In genomic region chr9:107232140-107232539, GRCm38 (mm10) we compare ENCODE assay signal across 9 mouse cellular contexts. TPM values are rescaled to one million over a fixed set of nuclear protein-coding genes. Genes with fewer than 3 reads are reported as not detected.
DNase-seq lines count a peak whose midpoint lies in the region; ATAC-seq and TF ChIP-seq lines count a peak whose summit lies in the region.
"Had no signal": no experiment of that assay in that cellular context is flagged by ENCODE, and none has a peak within 500 bp of the region (broad histone marks: within the 10 kb centered on the region; RNA-seq: fewer than 3 reads in every experiment).

No protein-coding gene starts in this region.

- no peak overlapping the region for H3K27ac ChIP-seq in lung, postnatal 0 days (ENCODE audit: low read length)
- H3K27ac ChIP-seq in limb, embryonic 14.5 days (replicated peaks; ENCODE audit: low read depth, low read length): no peak overlapping the region
- H3K27ac ChIP-seq in stomach, embryonic 16.5 days (ENCODE audit: low read length): no peak overlapping the region

- no peak for TF ChIP-seq EP300 in lung, postnatal 0 days (IDR thresholded peaks at IDR 0.05)

- peak overlapping the region; percentile 43 for H3K4me3 ChIP-seq in lung, postnatal 0 days (ENCODE audit: low read depth, low read length)
- peak overlapping the region; percentile 56 for H3K4me3 ChIP-seq in limb, embryonic 14.5 days (replicated peaks; ENCODE audit: low read length)
- H3K4me3 ChIP-seq in stomach, embryonic 16.5 days (replicated peaks; ENCODE audit: low read length): peak overlapping the region; percentile 55

- WGBS in lung, postnatal 0 days: 21% methylated on average over 9 of the region's 9 CpGs
- WGBS in limb, embryonic 14.5 days: 32% methylated on average over 9 of the region's 9 CpGs
- 32% methylated on average over 9 of the region's 9 CpGs for WGBS in stomach, embryonic 16.5 days

- peak; percentile 29; the same call in 1 of the 2 replicates for ATAC-seq in cerebellum, adult (ENCODE audit: insufficient number of reproducible peaks, low FRiP score, low TSS enrichment)
- no peak for ATAC-seq in lung, postnatal 0 days
- ATAC-seq in limb, embryonic 14.5 days (ENCODE audit: low FRiP score, low read depth): 0 out of 2 replicates have a peak, but pooled peaks have one; percentile 7
- no peak for ATAC-seq in stomach, embryonic 16.5 days (ENCODE audit: insufficient read depth, low FRiP score)

- no peaks in the 10 kb centered on the region for H3K36me3 ChIP-seq in lung, postnatal 0 days (ENCODE audit: insufficient read depth, low read length)
- H3K36me3 ChIP-seq in limb, embryonic 14.5 days (ENCODE audit: control insufficient read depth, insufficient read depth, low read length): no peaks in the 10 kb centered on the region
- no peaks in the 10 kb centered on the region for H3K36me3 ChIP-seq in stomach, embryonic 16.5 days (ENCODE audit: control insufficient read depth, insufficient read depth, low read length)

- peaks cover 4% of the 10 kb centered on the region for H3K4me1 ChIP-seq in lung, postnatal 0 days (ENCODE audit: insufficient read depth, low read depth, low read length)
- no peaks in the 10 kb centered on the region for H3K4me1 ChIP-seq in limb, embryonic 14.5 days (ENCODE audit: control insufficient read depth, insufficient read depth, low read length)
- H3K4me1 ChIP-seq in stomach, embryonic 16.5 days (ENCODE audit: control insufficient read depth, insufficient read depth, low read length): peaks cover 4% of the 10 kb centered on the region; the same call in 1 of the 2 replicates

- H3K9me3 ChIP-seq in lung, postnatal 0 days (ENCODE audit: low read length): no peaks in the 10 kb centered on the region
- no peaks in the 10 kb centered on the region for H3K9me3 ChIP-seq in limb, embryonic 14.5 days (ENCODE audit: control insufficient read depth, low read length)
- H3K9me3 ChIP-seq in stomach, embryonic 16.5 days (replicated peaks; ENCODE audit: control insufficient read depth, low read length): no peaks in the 10 kb centered on the region

- H3K27me3 ChIP-seq in lung, postnatal 0 days (replicated peaks; ENCODE audit: insufficient read depth, low read length): peaks cover 80% of the 10 kb centered on the region
- peaks cover 81% of the 10 kb centered on the region for H3K27me3 ChIP-seq in limb, embryonic 14.5 days (ENCODE audit: control insufficient read depth, insufficient read depth, low read length)
- H3K27me3 ChIP-seq in stomach, embryonic 16.5 days (ENCODE audit: control insufficient read depth, insufficient read depth, low read length): peaks cover 78% of the 10 kb centered on the region

- TF ChIP-seq CTCF in lung, postnatal 0 days (IDR thresholded peaks at IDR 0.05): no peak

- no peak for TF ChIP-seq POLR2A in limb, embryonic 14.5 days (IDR thresholded peaks at IDR 0.05; ENCODE audit: borderline replicate concordance, extremely low read depth, insufficient read depth, insufficient read length)

- no peak for DNase-seq in cerebellum, postnatal 10 days
- peak; percentile 8 for DNase-seq in lung, postnatal 0 days (ENCODE audit: low spot score)
- DNase-seq in lung, postnatal 14 days: no peak
- DNase-seq in limb, embryonic 14.5 days (ENCODE audit: low spot score): no peak
- no peak for DNase-seq in cerebellum, adult 18-20 months
- no peak for DNase-seq in adrenal gland, postnatal 10 days

- H3K9ac ChIP-seq in lung, postnatal 0 days (replicated peaks; ENCODE audit: low read depth): no peak overlapping the region
- H3K9ac ChIP-seq in limb, embryonic 14.5 days (ENCODE audit: low read depth, low read length, severe bottlenecking): peak overlapping the region; percentile 18; the same call in 1 of the 2 replicates
- no peak overlapping the region for H3K9ac ChIP-seq in stomach, embryonic 16.5 days (ENCODE audit: low read length)

- H3K4me2 ChIP-seq in lung, postnatal 0 days (replicated peaks; ENCODE audit: low read depth, low read length): peak overlapping the region; percentile 85
- H3K4me2 ChIP-seq in limb, embryonic 14.5 days (replicated peaks; ENCODE audit: low read depth, low read length, severe bottlenecking): peak overlapping the region; percentile 97
- peak overlapping the region; percentile 98 for H3K4me2 ChIP-seq in stomach, embryonic 16.5 days (ENCODE audit: low read depth, low read length)

RNA-seq across cellular contexts. Expression of gene Dock3, which starts 0.4 kb away (rescaled TPM):
- polyA plus RNA-seq in lung, postnatal 0 days (2015; fragmentation: Nextera tagmentation; extraction: Ambion mirVana): 0.08 TPM in 1 of 2 replicates, not detected in the other
- polyA plus RNA-seq in limb, embryonic 14.5 days (2012; rRNA removed): 1.0 and 1.3 TPM in 2 replicates
- polyA plus RNA-seq in limb, embryonic 14.5 days (2014; fragmentation: Nextera tagmentation; extraction: Ambion mirVana): 0.55 and 1.2 TPM in 2 replicates
- 0.30 and 0.45 TPM in 2 replicates for polyA plus RNA-seq in stomach, embryonic 16.5 days (2015; fragmentation: Nextera tagmentation; extraction: Ambion mirVana)
- 1 to 10 TPM; 3.3 to 4.5 TPM for total RNA-seq in adrenal gland, postnatal 10 days (2021)
- total RNA-seq: gastrocnemius, postnatal 36 days had no signal

RNA-seq across cellular contexts. Expression of gene Mapkapk3, which starts 57.5 kb away (rescaled TPM):
- 22.9 and 24.6 TPM in 2 replicates for polyA plus RNA-seq in lung, postnatal 0 days (2015; fragmentation: Nextera tagmentation; extraction: Ambion mirVana)
- polyA plus RNA-seq in limb, embryonic 14.5 days (2012; rRNA removed): 8.3 and 9.7 TPM in 2 replicates
- 12.7 and 15.2 TPM in 2 replicates for polyA plus RNA-seq in limb, embryonic 14.5 days (2014; fragmentation: Nextera tagmentation; extraction: Ambion mirVana)
- 41.2 and 46.4 TPM in 2 replicates for polyA plus RNA-seq in stomach, embryonic 16.5 days (2015; fragmentation: Nextera tagmentation; extraction: Ambion mirVana)
- 10 to 100 TPM; 28.6 to 29.5 TPM for total RNA-seq in adrenal gland, postnatal 10 days (2021)

Comparison
In these comparisons a context has a peak if more than half of its experiments do, and no peak if none do; other contexts are left out.
1. ATAC-seq: peak in cerebellum, adult (single experiment) and limb, embryonic 14.5 days (single experiment); none in lung, postnatal 0 days (single experiment) and stomach, embryonic 16.5 days (single experiment).
2. Peak in every context shown above with its lines, with median percentiles within 50 percentile points of each other: H3K4me2 ChIP-seq and H3K4me3 ChIP-seq.